Mouse (Mus musculus): Measurements from ENCODE around the gene Pkp4.

GRCm38 (mm10) chr2:59259346-59259745 lies 98.7 kb downstream of the Pkp4 start:
- TF ChIP-seq CTCF (IDR thresholded peaks at IDR 0.05; ENCODE audit: low read depth, low read length) (no peak), POLR2A (IDR thresholded peaks at IDR 0.05; ENCODE audit: extremely low read depth, insufficient read depth, low read length) (no peak)

Data from liver, adult 2 months (tissue).